Mouse (Mus musculus) testis, adult 10 weeks (tissue): Measurements from ENCODE around the gene Dcp1b. TPM values are rescaled to one million over a fixed set of nuclear protein-coding genes. Genes with fewer than 3 reads are reported as not detected.

Source experiments
- polyA plus RNA-seq: library from polyadenylated mRNA; stranded (reverse); fragments of 350-450 nt; fragmentation: Illumina TruSeq; extraction: RNeasy Lipid Tissue Mini Kit (QIAGEN cat#74804); gene quantifications from one replicate; pipeline ENCODE4 v1.2.3, GENCODE M21; 2014; ENCODE audit warnings: low read depth, low replicate concordance

Dcp1b gene
- 40.1 TPM for polyA plus RNA-seq

GRCm38 (mm10) chr6:119175078-119175853, at the start of gene Dcp1b:
Gene Dcp1b (plus strand): TSS chr6:119175253.

GRCm38 (mm10) chr6:119196382-119197305, 21.6 kb downstream of the Dcp1b start, which contains the start of gene Cacna1c:
Gene Cacna1c (minus strand): TSS chr6:119196418.

GRCm38 (mm10) chr6:119236241-119236640, 61.2 kb downstream of the Dcp1b start, which contains the start of gene Cacna2d4:
Gene Cacna2d4 (plus strand): TSS chr6:119236526.

Other genes with a start within 250 kb of the Dcp1b start
- gene Cacna1c, start 21.2 kb downstream of the Dcp1b start, polyA plus RNA-seq: 0.53 TPM
- gene Cacna2d4, start 61.3 kb downstream of the Dcp1b start, polyA plus RNA-seq: 0.04 TPM
- not detected for gene Lrtm2, start 155.5 kb downstream of the Dcp1b start, polyA plus RNA-seq
- 25.4 TPM for gene Adipor2, start 242.5 kb downstream of the Dcp1b start, polyA plus RNA-seq